Mouse (Mus musculus) 416B (cell line): ENCODE results near the gene Antxr1.

ENCODE experiments used
- DNase-seq: peaks from one replicate; pipeline ENCODE4 v3.0.0; 2011; ENCODE audit warnings: low read depth

Antxr1 gene

GRCm38 (mm10) chr6:87292911-87293851, 42.4 kb downstream of the Antxr1 start:
- DNase-seq = peak; percentile 9

DNA sequence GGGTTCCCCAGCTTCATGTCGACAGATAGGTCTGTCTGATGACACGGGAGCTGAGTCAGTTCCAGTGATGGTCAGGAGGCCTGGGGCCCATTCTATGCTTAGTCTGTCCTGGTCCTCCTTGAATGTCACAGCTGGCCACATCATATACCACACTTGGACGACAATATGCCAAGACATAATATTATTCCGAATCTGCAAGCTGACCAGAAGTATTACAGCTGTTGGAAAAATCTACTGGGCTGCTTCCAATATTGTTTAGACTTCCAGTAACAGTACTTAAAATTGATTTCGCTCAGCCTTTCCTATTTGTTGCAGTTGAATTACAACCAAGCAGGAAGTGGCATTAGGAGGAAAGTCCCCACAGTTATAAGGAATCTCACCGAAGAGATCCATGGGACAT, 48.4 kb downstream of the Antxr1 start:
- no peak for DNase-seq

DNA sequence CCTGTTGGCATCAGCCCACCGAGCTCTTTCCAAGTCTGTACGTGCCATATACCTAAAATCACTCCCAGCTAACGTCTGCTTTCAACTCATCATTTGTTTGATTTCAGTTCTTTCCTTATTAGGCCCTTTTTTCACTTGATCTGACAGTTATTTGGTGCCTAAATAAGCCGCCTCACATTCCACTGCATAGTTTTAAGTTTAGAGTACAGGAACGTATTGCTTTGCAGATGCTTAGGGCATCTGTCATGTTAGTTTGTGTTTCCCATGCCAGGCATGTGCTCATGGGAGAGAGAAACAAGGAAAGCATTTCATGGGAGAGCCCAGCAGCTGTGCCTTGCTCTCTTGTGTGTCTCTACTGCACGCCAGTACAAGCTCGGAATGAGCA, 50.3 kb downstream of the Antxr1 start:
- no peak for DNase-seq

- DNase-seq = no peak
Observed at GRCm38 (mm10) chr6:87284716-87285364, 50.8 kb downstream of the Antxr1 start.

- DNase-seq = no peak
Observed at GRCm38 (mm10) chr6:87282346-87282781, 53.3 kb downstream of the Antxr1 start.

DNA sequence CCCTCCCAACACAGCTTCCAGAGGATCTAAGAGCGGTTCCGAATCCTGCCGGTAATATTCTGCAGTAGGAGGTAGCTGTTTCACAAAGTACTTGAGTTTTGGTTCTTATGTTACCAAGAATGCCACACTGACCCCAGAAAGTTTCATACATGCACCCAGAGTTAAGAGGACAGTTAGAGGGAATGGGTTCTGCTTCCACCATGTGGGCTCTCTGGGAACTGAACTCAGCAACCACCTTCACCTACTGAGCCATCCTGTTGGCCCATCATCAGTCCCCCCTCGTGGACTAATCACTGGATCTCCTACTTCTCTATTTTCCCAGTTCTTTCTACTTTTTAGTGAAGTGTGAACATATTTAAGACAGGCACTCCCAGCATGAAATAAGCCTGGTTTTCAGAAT, 53.9 kb downstream of the Antxr1 start:
- DNase-seq = peak; percentile 34

- DNase-seq = no peak
Observed at GRCm38 (mm10) chr6:87278151-87278550, 57.5 kb downstream of the Antxr1 start.

GRCm38 (mm10) chr6:87277527-87277926, 58.1 kb downstream of the Antxr1 start:
- DNase-seq = peak; percentile 63

- DNase-seq = no peak
Observed at GRCm38 (mm10) chr6:87276941-87277340, 58.7 kb downstream of the Antxr1 start.

- DNase-seq = peak; percentile 31
Observed at GRCm38 (mm10) chr6:87274779-87275178, 60.8 kb downstream of the Antxr1 start.

GRCm38 (mm10) chr6:87273791-87274190, 61.8 kb downstream of the Antxr1 start:
- no peak for DNase-seq

DNA sequence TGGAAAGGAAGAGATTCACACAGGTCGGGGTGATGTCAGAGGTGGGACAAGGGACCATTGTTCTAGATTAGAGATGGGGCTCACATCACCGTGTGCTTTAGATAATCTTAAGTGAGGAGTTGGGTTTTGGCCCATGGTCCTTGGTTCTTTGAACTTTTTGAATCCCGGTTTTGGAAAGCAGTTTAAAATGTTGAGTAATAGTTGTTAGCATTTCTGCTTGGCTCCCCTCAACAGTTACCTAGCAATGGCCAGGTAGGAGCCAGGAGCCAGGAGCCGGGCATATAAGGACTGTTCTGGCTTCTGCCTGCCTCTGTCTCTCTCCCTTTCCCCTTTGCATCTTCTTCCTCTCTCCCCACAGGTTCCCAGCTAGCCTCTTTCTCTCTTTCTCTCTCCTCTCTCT, 62.5 kb downstream of the Antxr1 start:
- no peak for DNase-seq

GRCm38 (mm10) chr6:87272202-87272601, 63.4 kb downstream of the Antxr1 start:
- no peak for DNase-seq

DNA sequence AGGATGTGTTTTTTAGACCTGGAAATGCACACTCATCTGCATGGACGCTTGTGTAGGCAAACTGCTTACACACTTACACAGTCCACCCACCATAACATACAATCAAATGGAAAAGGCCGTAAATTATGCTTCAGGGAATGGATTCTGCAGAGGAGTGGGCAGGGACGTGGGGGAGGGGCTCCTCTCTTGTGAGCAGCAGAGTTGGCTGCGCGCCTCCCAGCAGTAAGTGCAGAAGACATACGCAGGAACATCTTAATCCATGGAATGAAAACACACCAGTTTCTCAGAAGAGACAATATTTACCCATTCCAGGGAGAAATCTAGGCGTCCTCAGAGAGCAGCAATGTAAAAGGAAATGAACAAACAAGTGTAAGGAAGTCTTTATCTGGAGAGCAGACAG, 65.2 kb downstream of the Antxr1 start:
- no peak for DNase-seq

- DNase-seq = no peak
Observed at GRCm38 (mm10) chr6:87269950-87270349, 65.7 kb downstream of the Antxr1 start.

- no peak for DNase-seq
Observed at GRCm38 (mm10) chr6:87262666-87263065, 73.0 kb downstream of the Antxr1 start.

DNA sequence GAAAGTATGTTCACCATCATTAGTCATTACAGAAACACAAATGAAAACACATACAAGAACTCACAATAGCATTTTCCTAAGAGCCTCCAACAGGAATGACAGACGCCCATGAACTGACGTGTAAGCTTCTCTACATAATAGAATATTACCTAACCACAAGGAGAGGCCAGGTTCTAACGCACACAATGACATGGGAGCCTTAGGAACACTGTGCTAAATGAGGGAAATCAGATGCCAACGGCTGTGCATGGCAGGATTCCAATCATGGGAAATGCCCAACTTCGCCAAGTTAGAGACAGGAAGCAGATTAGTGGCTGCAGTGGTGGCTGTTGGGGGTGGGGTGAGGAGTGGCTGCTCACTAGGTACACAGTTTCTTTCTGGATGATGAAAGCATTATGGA, 76.6 kb downstream of the Antxr1 start:
- DNase-seq = no peak

- DNase-seq = no peak
Observed at GRCm38 (mm10) chr6:87257981-87258775, 77.4 kb downstream of the Antxr1 start.

GRCm38 (mm10) chr6:87257471-87257870, 78.2 kb downstream of the Antxr1 start:
- DNase-seq = no peak

GRCm38 (mm10) chr6:87255668-87256067, 80.0 kb downstream of the Antxr1 start:
- peak; percentile 66 for DNase-seq

DNA sequence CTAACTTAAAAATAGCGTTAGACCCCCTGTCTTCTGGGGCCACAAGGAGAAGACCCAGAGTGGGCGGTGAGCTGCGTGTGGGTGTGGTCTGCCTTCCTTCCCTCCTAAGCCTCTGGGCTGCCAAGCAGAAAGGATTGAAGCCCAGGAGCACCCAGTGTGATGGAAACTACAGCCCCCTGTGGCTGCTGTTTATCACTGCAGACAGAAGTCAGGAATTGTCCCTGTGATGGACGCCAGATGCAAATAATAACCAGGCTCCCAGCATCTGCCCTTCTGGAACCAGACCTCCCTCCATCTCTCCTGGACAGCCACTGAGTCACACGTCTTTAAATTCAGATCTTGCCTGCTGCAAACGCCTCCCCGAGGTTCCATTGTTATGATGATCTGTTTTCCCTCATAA, 80.9 kb downstream of the Antxr1 start:
- DNase-seq = peak; percentile 27

GRCm38 (mm10) chr6:87251716-87252115, 83.9 kb downstream of the Antxr1 start:
- DNase-seq = no peak
